Mouse (Mus musculus) kidney, adult 2 months (tissue): ENCODE data around the gene Camkk1.

Experiments
- CTCF ChIP-seq: fragments of 200-500 bp; conservative IDR thresholded peaks from 2 replicates; pipeline ENCODE4 v1.5.1; 2011; ENCODE audit warnings: low read depth, mild to moderate bottlenecking, control low read depth, low read length, moderate library complexity, mixed read lengths; ENCODE audit not compliant: insufficient read depth, insufficient read length
- POLR2A ChIP-seq: fragments of 200-500 bp; IDR thresholded peaks from one replicate; pipeline ENCODE4 v1.6.1; 2011; ENCODE audit warnings: low read depth, low read length, control low read depth

DNA sequence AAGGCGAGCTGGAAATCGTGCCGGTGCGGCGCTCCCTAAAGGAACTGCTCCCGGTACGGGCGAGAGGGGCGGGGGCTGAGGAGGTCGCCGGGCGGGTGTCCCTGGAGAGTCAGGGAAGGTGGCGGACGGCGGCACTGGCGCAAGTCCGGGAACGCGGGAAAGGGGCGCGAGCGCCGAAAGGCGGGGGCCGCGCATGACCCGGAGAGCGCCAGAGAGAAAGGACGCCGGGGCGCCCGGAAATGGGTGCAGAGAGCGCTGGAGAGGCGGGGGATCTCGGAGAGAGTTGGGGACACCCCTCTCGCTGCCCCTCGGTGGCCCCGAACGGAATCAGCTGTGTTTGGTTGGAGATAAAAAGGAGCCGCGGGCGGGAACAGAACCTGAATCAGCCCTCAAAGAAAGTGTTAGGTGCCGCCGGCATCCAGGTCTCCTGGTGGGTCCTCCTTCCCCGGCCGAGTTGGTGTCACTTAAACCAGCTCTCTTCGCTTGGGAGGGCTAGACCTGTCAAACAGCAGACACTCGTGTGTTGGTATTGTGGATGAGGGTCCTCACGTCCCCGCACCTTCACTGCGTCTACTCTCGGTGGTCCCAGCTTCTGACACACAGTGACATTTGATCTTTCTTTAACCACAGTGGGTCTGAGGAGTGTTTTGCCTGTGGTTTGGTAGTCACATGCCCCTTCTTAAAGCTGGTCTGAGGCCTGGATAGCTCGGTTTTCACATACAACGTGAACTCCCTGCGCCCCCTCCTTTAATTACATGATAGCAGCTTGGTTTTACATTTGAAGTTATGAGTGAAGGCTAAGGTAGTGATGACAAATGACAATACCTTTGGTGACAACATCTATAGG lies 29.4 kb downstream of the Camkk1 start:
- TF ChIP-seq POLR2A (no peak), CTCF (no peak)
